Mouse (Mus musculus) myocyte (in vitro differentiated cells): ENCODE data around the gene Pde4d. TPM values are rescaled to one million over a fixed set of nuclear protein-coding genes. Genes with fewer than 3 reads are reported as not detected.

Source experiments
- H3K27me3 ChIP-seq: one replicate; pipeline ENCODE4 v1.6.1; 2011; ENCODE audit not compliant: control insufficient read depth, insufficient read depth, insufficient read length
- H3K36me3 ChIP-seq: one replicate; pipeline ENCODE4 v1.6.1; 2011; ENCODE audit not compliant: control insufficient read depth, insufficient read depth
- H3K4me2 ChIP-seq: one replicate; pipeline ENCODE4 v1.6.1; 2011; ENCODE audit warnings: low read depth, control low read depth
- H3K4me3 ChIP-seq: one replicate; pipeline ENCODE4 v1.5.1; 2011; ENCODE audit warnings: mild to moderate bottlenecking, control low read depth, moderate library complexity
- H3K79me2 ChIP-seq: one replicate; pipeline ENCODE4 v1.6.1; 2011; ENCODE audit not compliant: control insufficient read depth, insufficient read depth
- H3ac ChIP-seq: one replicate; pipeline ENCODE4 v1.6.1; 2011; ENCODE audit not compliant: control insufficient read depth, insufficient read length
- CEBPB ChIP-seq: IDR thresholded peaks from 2 replicates; pipeline ENCODE4 v1.6.1; 2011; ENCODE audit warnings: mild to moderate bottlenecking, moderate library complexity; ENCODE audit not compliant: poor library complexity, insufficient read depth, severe bottlenecking
- E2F4 ChIP-seq: IDR thresholded peaks from one replicate; pipeline ENCODE4 v1.6.1; 2011; ENCODE audit warnings: mild to moderate bottlenecking, control low read depth, moderate library complexity; ENCODE audit not compliant: insufficient read depth
- MAX ChIP-seq: IDR thresholded peaks from one replicate; pipeline ENCODE4 v1.6.1; 2011; ENCODE audit warnings: low read depth, mild to moderate bottlenecking, control low read depth
- MYOD1 ChIP-seq, 3 experiments: IDR thresholded peaks; one replicate each; pipeline ENCODE4 v1.6.1; 2011; ENCODE audit warnings: control low read depth in 2 of 3, low read depth in 2 of 3, mild to moderate bottlenecking in 2 of 3, moderate library complexity in 1 of 3; ENCODE audit not compliant: insufficient read length in 2 of 3, control insufficient read depth in 1 of 3
- MYOG ChIP-seq, 3 experiments: IDR thresholded peaks; one replicate each; pipeline ENCODE4 v1.6.1; 2011; ENCODE audit warnings: control low read depth in 2 of 3, low read depth in 2 of 3, mild to moderate bottlenecking in 2 of 3; ENCODE audit not compliant: insufficient read length in 2 of 3, control insufficient read depth in 1 of 3, insufficient read depth in 1 of 3
- POLR2A ChIP-seq: IDR thresholded peaks from one replicate; pipeline ENCODE4 v1.6.1; 2011; ENCODE audit warnings: low read depth, mild to moderate bottlenecking, control low read depth, moderate library complexity; ENCODE audit not compliant: insufficient read length
- POLR2AphosphoS2 ChIP-seq: IDR thresholded peaks from one replicate; pipeline ENCODE4 v1.6.1; 2011; ENCODE audit warnings: low read depth, control low read depth; ENCODE audit not compliant: insufficient read length
- REST ChIP-seq: IDR thresholded peaks from one replicate; pipeline ENCODE4 v1.6.1; 2011; ENCODE audit warnings: mild to moderate bottlenecking, control low read depth, moderate library complexity; ENCODE audit not compliant: insufficient read depth, insufficient read length
- SRF ChIP-seq: IDR thresholded peaks from one replicate; pipeline ENCODE4 v1.6.1; 2011; ENCODE audit warnings: low read depth; ENCODE audit not compliant: control insufficient read depth, insufficient read length
- TCF12 ChIP-seq: IDR thresholded peaks from one replicate; pipeline ENCODE4 v1.6.1; 2011; ENCODE audit warnings: mild to moderate bottlenecking, control low read depth; ENCODE audit not compliant: poor library complexity, insufficient read depth, severe bottlenecking
- TCF3 ChIP-seq: IDR thresholded peaks from one replicate; pipeline ENCODE4 v1.6.1; 2011; ENCODE audit warnings: low read depth, control low read depth; ENCODE audit not compliant: insufficient read length
- USF1 ChIP-seq: IDR thresholded peaks from one replicate; pipeline ENCODE4 v1.6.1; 2011; ENCODE audit warnings: low read depth, mild to moderate bottlenecking, control low read depth, moderate library complexity
- polyA plus RNA-seq: library from polyadenylated mRNA; unstranded; fragments of >200 nt; fragmentation: generic; extraction: Trizol; gene quantifications from one replicate; pipeline ENCODE4 v1.2.1, GENCODE M21; 2012; ENCODE audit warnings: missing spikeins

The Pde4d gene
- polyA plus RNA-seq, 1 experiment: 8.2 TPM

DNA sequence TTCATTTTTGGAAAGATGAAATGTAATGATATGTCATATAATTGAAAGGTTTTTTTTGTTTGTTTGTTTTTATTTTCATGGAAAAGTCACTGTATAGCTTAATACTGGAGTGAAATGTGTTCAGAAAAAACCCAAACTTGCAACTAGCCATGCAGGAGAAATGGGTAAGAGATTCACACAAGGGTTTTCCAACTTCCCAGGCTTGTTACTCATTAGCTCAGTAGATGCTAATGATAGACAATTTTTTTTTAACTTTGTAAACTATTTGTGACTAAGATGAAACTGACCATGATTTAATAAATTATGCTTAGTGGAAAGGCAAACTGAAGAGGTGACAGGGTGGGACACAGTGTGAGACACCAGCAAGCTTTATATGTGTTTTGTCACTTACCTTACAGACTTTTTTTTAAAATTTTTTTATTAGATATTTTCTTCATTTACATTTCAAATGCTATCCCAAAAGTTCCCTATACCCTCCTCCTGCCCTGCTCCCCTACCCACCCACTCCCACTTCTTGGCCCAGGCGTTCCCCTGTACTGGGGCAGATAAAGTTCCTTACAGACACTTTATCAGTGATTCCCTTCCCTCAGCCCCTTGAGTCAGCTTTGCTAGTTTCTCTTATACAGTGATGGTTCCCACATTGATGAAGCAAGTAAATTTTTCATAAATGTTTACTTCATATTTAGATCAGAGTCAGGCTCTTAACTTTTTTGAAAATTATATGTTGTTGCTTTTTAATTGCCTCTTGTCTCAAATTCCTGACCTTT, 30.8 kb upstream of the Pde4d start:
- Histone ChIP-seq H3K4me3 (no peak overlapping the region), H3K79me2 (no peaks in the 10 kb centered on the region), H3K27me3 (no peaks in the 10 kb centered on the region), H3K36me3 (no peaks in the 10 kb centered on the region), H3ac (no peak overlapping the region), H3K4me2 (no peak overlapping the region)
- TF ChIP-seq MYOD1 (IDR thresholded peaks at IDR 0.05; ENCODE audit: control insufficient read depth in 1 of 3, insufficient read length in 2 of 3, low read depth in 2 of 3): no peak
- no peak for TF ChIP-seq TCF3
- TF ChIP-seq SRF: no peak
- no peak for TF ChIP-seq MAX
- no peak for TF ChIP-seq USF1
- TF ChIP-seq POLR2AphosphoS2: no peak
- TF ChIP-seq REST: no peak
- no peak for TF ChIP-seq MYOG (IDR thresholded peaks at IDR 0.05; ENCODE audit: control insufficient read depth in 1 of 3, insufficient read depth in 1 of 3, insufficient read length in 2 of 3, low read depth in 2 of 3)
- no peak for TF ChIP-seq E2F4
- no peak for TF ChIP-seq TCF12
- no peak for TF ChIP-seq CEBPB
- TF ChIP-seq POLR2A: no peak

DNA sequence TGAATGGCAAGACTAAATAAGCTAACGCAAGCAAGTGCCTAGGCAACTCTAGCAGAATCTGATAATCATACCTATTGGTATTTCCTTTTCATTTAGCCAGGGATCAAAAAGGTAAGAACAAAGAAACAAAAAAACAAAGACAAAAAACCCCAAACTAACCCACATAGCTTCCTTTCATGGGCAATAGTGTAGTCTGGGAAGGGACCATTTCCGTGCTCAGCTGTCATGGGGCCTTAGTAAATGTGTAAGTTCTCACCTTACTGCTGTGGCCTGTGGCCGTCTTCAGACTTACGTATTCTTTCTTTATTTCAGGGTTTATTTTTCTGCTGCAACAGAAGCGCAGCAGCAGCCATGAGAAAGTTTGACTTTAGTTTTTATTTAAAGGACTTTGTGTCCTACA, 23.4 kb upstream of the Pde4d start:
- no peak overlapping the region for H3ac ChIP-seq
- no peaks in the 10 kb centered on the region for H3K36me3 ChIP-seq
- no peak overlapping the region for H3K4me3 ChIP-seq
- no peaks in the 10 kb centered on the region for H3K27me3 ChIP-seq
- no peaks in the 10 kb centered on the region for H3K79me2 ChIP-seq
- H3K4me2 ChIP-seq: no peak overlapping the region
- TF ChIP-seq TCF12: no peak
- no peak for TF ChIP-seq MYOD1 (IDR thresholded peaks at IDR 0.05; ENCODE audit: control insufficient read depth in 1 of 3, insufficient read length in 2 of 3, low read depth in 2 of 3)
- no peak for TF ChIP-seq E2F4
- no peak for TF ChIP-seq POLR2AphosphoS2
- no peak for TF ChIP-seq USF1
- TF ChIP-seq MAX: no peak
- no peak for TF ChIP-seq CEBPB

DNA sequence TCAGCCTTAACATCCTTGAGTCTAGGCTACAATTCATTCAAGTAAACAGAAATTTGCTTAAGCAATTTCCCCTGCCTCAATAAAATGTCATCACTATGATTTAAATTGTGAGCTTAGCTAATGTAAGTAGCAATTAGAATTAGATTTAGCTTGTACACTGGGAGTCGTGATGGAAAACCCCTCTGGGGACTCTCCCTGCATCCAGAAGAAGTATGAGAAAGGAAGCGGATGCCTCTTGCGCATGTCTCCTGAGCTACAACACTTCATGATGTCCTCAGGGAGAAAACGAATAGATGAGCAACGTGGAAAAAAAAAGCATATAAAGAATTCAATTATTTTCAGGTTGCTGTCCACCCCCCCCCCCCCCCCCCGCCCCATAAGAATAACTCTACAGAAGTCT, 20.9 kb upstream of the Pde4d start:
- no peak for TF ChIP-seq CEBPB
- no peak for TF ChIP-seq E2F4
- no peak for TF ChIP-seq MYOD1 (IDR thresholded peaks at IDR 0.05; ENCODE audit: control insufficient read depth in 1 of 3, insufficient read length in 2 of 3, low read depth in 2 of 3)
- no peak for TF ChIP-seq REST
- no peak for TF ChIP-seq POLR2A
- no peak for TF ChIP-seq TCF3
- no peak for TF ChIP-seq TCF12
- Histone ChIP-seq H3K79me2 (no peaks in the 10 kb centered on the region), H3K27me3 (no peaks in the 10 kb centered on the region), H3K36me3 (no peaks in the 10 kb centered on the region), H3ac (no peak overlapping the region), H3K4me2 (no peak overlapping the region), H3K4me3 (no peak overlapping the region)

DNA sequence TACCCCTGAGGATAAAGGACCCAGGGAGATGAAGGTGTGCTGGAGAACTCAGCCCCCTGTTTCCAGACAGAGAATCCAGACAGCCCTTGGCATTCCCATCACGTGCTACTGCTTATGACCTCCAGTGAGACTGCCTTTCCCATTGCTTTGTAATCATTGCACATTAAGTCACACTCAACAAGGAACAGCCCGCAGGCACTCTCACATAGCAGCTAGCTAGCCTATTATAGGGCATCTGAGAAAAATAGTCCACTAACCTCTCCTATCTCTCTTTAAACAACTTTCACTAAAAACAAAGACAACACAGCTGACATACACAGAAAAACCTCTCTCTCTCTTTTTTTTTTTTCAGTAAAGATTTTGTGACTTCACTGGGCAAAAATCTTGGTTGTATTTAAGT, 20.1 kb upstream of the Pde4d start:
- H3K79me2 ChIP-seq: no peaks in the 10 kb centered on the region
- no peak overlapping the region for H3ac ChIP-seq
- TF ChIP-seq POLR2A (no peak), MYOD1 (IDR thresholded peaks at IDR 0.05; ENCODE audit: control insufficient read depth in 1 of 3, insufficient read length in 2 of 3, low read depth in 2 of 3) (no peak), E2F4 (no peak), REST (no peak)
- no peak overlapping the region for H3K4me2 ChIP-seq
- H3K4me3 ChIP-seq: no peak overlapping the region
- no peaks in the 10 kb centered on the region for H3K36me3 ChIP-seq
- H3K27me3 ChIP-seq: no peaks in the 10 kb centered on the region

DNA sequence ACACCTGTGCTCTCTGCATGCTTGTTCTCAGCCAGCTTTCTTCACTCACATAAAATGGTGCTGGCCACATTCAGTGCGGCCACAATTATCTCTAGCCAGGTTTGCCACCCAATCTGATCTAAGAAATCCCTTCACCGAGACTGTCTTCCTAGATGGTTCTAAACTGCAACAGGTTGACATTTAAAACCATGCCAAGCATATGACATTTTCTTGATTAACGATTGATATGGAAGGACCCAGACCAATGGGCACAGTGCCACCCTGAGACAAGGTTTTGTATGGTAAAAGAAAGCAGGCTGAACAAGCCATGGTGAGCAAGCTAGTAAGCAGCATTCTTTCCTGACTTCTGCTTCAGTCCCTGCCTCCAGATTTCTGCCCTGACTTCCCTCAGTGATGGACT, 18.0 kb upstream of the Pde4d start:
- Histone ChIP-seq H3K79me2 (no peaks in the 10 kb centered on the region), H3K4me3 (no peak overlapping the region), H3K27me3 (no peaks in the 10 kb centered on the region), H3ac (no peak overlapping the region), H3K4me2 (no peak overlapping the region), H3K36me3 (no peaks in the 10 kb centered on the region)
- TF ChIP-seq MYOG (IDR thresholded peaks at IDR 0.05; ENCODE audit: control insufficient read depth in 1 of 3, insufficient read depth in 1 of 3, insufficient read length in 2 of 3, low read depth in 2 of 3): no peak
- no peak for TF ChIP-seq MYOD1 (IDR thresholded peaks at IDR 0.05; ENCODE audit: control insufficient read depth in 1 of 3, insufficient read length in 2 of 3, low read depth in 2 of 3)
- no peak for TF ChIP-seq REST
- no peak for TF ChIP-seq TCF12
- no peak for TF ChIP-seq CEBPB
- no peak for TF ChIP-seq USF1
- TF ChIP-seq SRF: no peak
- TF ChIP-seq E2F4: no peak
- no peak for TF ChIP-seq MAX
- no peak for TF ChIP-seq TCF3
- TF ChIP-seq POLR2A: no peak
- no peak for TF ChIP-seq POLR2AphosphoS2
